Mouse (Mus musculus) bone marrow macrophage, adult 2 months (primary cell): ENCODE data around the gene Ccdc81.

Experiments
- CTCF ChIP-seq: IDR thresholded peaks from 2 replicates; pipeline ENCODE4 v1.5.1; 2012; ENCODE audit warnings: low read depth, mild to moderate bottlenecking, low read length, moderate library complexity
- POLR2A ChIP-seq: IDR thresholded peaks from 2 replicates; pipeline ENCODE4 v1.6.1; 2012; ENCODE audit warnings: mild to moderate bottlenecking, low read depth, low read length, borderline replicate concordance

GRCm38 (mm10) chr7:89833521-89833920, 69.9 kb downstream of the Ccdc81 start:
- TF ChIP-seq CTCF (no peak), POLR2A (no peak)
